Mouse (Mus musculus): ENCODE results near the gene Tmem86b. TPM values are rescaled to one million over a fixed set of nuclear protein-coding genes. Genes with fewer than 3 reads are reported as not detected.

Tmem86b gene
- total RNA-seq, 2 experiments from 2014 or later: 17.8 to 21.8 TPM

- Histone ChIP-seq H3K4me3 (peak overlapping the region; percentile 76), H3K27ac (peak overlapping the region; percentile 100)
- DNase-seq (ENCODE audit: low spot score in 2 of 2): no peak
- no peak for TF ChIP-seq CTCF (conservative IDR thresholded peaks at IDR 0.05)
Measured at GRCm38 (mm10) chr7:4658128-4658907, 27.1 kb upstream of the Tmem86b start.

- H3K27ac ChIP-seq: peak overlapping the region; percentile 100
- peak overlapping the region; percentile 76 for H3K4me3 ChIP-seq
- no peak for TF ChIP-seq CTCF (conservative IDR thresholded peaks at IDR 0.05)
- DNase-seq (ENCODE audit: low spot score in 2 of 2): peak; percentile 31 to 52
Measured at GRCm38 (mm10) chr7:4657521-4658127, 26.4 kb upstream of the Tmem86b start.

- no peak for TF ChIP-seq CTCF (conservative IDR thresholded peaks at IDR 0.05)
- DNase-seq (ENCODE audit: low spot score in 2 of 2): no peak
- Histone ChIP-seq H3K27ac (peak overlapping the region; percentile 100), H3K4me3 (peak overlapping the region; percentile 76)
Measured at GRCm38 (mm10) chr7:4656818-4657217, 25.6 kb upstream of the Tmem86b start.

- Histone ChIP-seq H3K27ac (0 out of 2 replicates have a peak overlapping the region, but pooled peaks have one; percentile 100), H3K4me3 (peak overlapping the region; percentile 76)
- no peak for DNase-seq (ENCODE audit: low spot score in 2 of 2)
- no peak for TF ChIP-seq CTCF (conservative IDR thresholded peaks at IDR 0.05)
Measured at GRCm38 (mm10) chr7:4655916-4656315, 24.7 kb upstream of the Tmem86b start.

- Histone ChIP-seq H3K4me3 (no peak overlapping the region), H3K27ac (peak overlapping the region; percentile 1; the same call in 1 of the 2 replicates)
- TF ChIP-seq CTCF (conservative IDR thresholded peaks at IDR 0.05): no peak
- DNase-seq (ENCODE audit: low spot score in 2 of 2): no peak
Measured at GRCm38 (mm10) chr7:4655393-4655792, 24.2 kb upstream of the Tmem86b start.

GRCm38 (mm10) chr7:4654221-4654620 is 23.0 kb upstream of the Tmem86b start:
- H3K27ac ChIP-seq: peak overlapping the region; percentile 70
- peak overlapping the region; percentile 8; the same call in 1 of the 2 replicates for H3K4me3 ChIP-seq
- TF ChIP-seq CTCF (conservative IDR thresholded peaks at IDR 0.05): no peak
- DNase-seq (ENCODE audit: low spot score in 2 of 2): no peak

GRCm38 (mm10) chr7:4653780-4654179 is 22.6 kb upstream of the Tmem86b start:
- Histone ChIP-seq H3K27ac (peak overlapping the region; percentile 70; the same call in 1 of the 2 replicates), H3K4me3 (no peak overlapping the region; the same call in 1 of the 2 replicates)
- no peak for TF ChIP-seq CTCF (conservative IDR thresholded peaks at IDR 0.05)
- no peak for DNase-seq (ENCODE audit: low spot score in 2 of 2)

GRCm38 (mm10) chr7:4653351-4653750 is 22.1 kb upstream of the Tmem86b start:
- TF ChIP-seq CTCF (conservative IDR thresholded peaks at IDR 0.05): no peak
- DNase-seq (ENCODE audit: low spot score in 2 of 2): no peak
- Histone ChIP-seq H3K27ac (peak overlapping the region; percentile 2; the same call in 1 of the 2 replicates), H3K4me3 (no peak overlapping the region)

GRCm38 (mm10) chr7:4652726-4653125 is 21.5 kb upstream of the Tmem86b start:
- H3K27ac ChIP-seq: no peak overlapping the region
- no peak for DNase-seq (ENCODE audit: low spot score in 2 of 2)
- no peak overlapping the region for H3K4me3 ChIP-seq
- TF ChIP-seq CTCF (conservative IDR thresholded peaks at IDR 0.05): no peak

GRCm38 (mm10) chr7:4651581-4651980 is 20.4 kb upstream of the Tmem86b start:
- Histone ChIP-seq H3K27ac (no peak overlapping the region), H3K4me3 (no peak overlapping the region)
- no peak for TF ChIP-seq CTCF (conservative IDR thresholded peaks at IDR 0.05)
- DNase-seq (ENCODE audit: low spot score in 2 of 2): no peak

GRCm38 (mm10) chr7:4647992-4648391 is 16.8 kb upstream of the Tmem86b start:
- no peak for TF ChIP-seq CTCF (conservative IDR thresholded peaks at IDR 0.05)
- no peak for DNase-seq (ENCODE audit: low spot score in 2 of 2)
- no peak overlapping the region for H3K27ac ChIP-seq
- no peak overlapping the region for H3K4me3 ChIP-seq

- H3K27ac ChIP-seq: no peak overlapping the region
- no peak overlapping the region for H3K4me3 ChIP-seq
- TF ChIP-seq CTCF (conservative IDR thresholded peaks at IDR 0.05): no peak
- DNase-seq (ENCODE audit: low spot score in 2 of 2): peak in 1 of 2 experiments; percentile 5
Measured at GRCm38 (mm10) chr7:4647291-4647690, 16.1 kb upstream of the Tmem86b start.

- DNase-seq (ENCODE audit: low spot score in 2 of 2): peak in 1 of 2 experiments; percentile 2
- Histone ChIP-seq H3K27ac (no peak overlapping the region), H3K4me3 (no peak overlapping the region)
- TF ChIP-seq CTCF (conservative IDR thresholded peaks at IDR 0.05): no peak
Measured at GRCm38 (mm10) chr7:4646806-4647205, 15.6 kb upstream of the Tmem86b start.
